Mouse (Mus musculus): ENCODE measurements at regions not wholly inside any gene's neighbourhood (a gene's known extent, or its start where the extent isn't known, plus 50 kb on each side); places are given as distances from the start of the nearest gene placed in this dataset.
A peak's percentile ranks its signal among the peaks of the same experiment; 100 is the strongest.

- ATAC-seq (replicated peaks; ENCODE audit: insufficient number of reproducible peaks, low FRiP score, low TSS enrichment, poor library complexity, severe bottlenecking), result no peak
These were observed 54.0 kb upstream of the Nedd9 start for GRCm38 (mm10) chr13:41541139-41541538.

- ATAC-seq (replicated peaks; ENCODE audit: insufficient number of reproducible peaks, low FRiP score, low TSS enrichment, poor library complexity, severe bottlenecking), result no peak
These were observed 58.9 kb upstream of the Nedd9 start for GRCm38 (mm10) chr13:41546063-41546462.

DNA sequence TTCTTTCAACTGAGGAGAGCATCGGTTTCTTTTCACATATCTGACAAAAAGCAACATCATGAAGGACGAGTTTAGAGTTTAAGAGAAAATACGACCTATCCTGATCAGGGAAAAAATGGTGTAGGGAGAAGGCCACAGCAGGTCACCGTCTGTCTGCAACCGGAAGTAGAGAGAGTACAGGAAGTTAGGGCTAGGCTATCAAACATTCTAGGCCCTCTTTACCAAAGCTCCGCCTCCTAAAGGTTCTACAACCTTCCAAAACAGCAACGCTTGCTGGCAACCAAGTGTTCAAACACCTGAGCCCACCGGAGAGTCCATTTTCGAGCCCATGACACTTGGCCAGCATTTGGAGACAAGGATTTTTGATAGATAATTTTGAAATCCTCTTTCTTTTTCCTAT lies 59.2 kb upstream of the Tmem170b start:
- no peak for ATAC-seq (replicated peaks; ENCODE audit: insufficient number of reproducible peaks, low FRiP score, low TSS enrichment, poor library complexity, severe bottlenecking)

- no peak for ATAC-seq (replicated peaks; ENCODE audit: insufficient number of reproducible peaks, low FRiP score, low TSS enrichment, poor library complexity, severe bottlenecking)
These were observed 56.4 kb upstream of the Tmem170b start for GRCm38 (mm10) chr13:41549283-41549682.

DNA sequence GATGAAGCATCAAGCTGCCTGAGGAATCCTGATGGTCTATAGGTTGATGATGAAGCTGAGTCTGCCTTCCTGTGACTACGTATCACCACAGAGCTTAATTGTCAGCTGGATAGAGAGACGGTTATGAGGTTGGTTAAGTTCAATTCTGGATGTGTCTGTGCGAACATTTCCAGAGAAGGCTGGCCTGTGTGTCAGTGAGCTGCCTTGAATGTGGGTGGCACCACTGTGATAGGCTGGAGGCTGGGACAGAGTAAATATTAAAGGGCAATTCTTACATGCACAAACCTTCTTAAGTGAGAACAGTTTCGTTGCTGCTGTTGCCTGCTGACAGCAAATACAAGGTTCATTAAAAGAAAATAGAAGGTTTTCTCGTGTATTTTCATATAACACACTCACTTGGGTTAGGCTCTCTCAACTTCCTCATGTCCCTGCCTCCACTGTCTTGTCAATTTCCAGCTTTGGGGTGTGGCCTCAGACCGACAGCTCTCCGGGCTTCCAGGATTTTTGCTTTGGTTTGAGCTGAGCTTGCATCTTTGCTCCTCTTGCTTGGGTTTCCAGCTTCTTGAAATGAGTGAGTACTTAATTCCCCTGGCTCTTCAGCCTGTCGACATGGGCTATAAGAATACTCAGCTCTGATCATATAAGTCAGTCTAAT lies 55.3 kb upstream of the Tmem170b start:
- no peak for ATAC-seq (replicated peaks; ENCODE audit: insufficient number of reproducible peaks, low FRiP score, low TSS enrichment, poor library complexity, severe bottlenecking)

- ATAC-seq (replicated peaks; ENCODE audit: insufficient number of reproducible peaks, low FRiP score, low TSS enrichment, poor library complexity, severe bottlenecking), result peak; percentile 74
These were observed 53.9 kb upstream of the Tmem170b start for GRCm38 (mm10) chr13:41551711-41552349.

DNA sequence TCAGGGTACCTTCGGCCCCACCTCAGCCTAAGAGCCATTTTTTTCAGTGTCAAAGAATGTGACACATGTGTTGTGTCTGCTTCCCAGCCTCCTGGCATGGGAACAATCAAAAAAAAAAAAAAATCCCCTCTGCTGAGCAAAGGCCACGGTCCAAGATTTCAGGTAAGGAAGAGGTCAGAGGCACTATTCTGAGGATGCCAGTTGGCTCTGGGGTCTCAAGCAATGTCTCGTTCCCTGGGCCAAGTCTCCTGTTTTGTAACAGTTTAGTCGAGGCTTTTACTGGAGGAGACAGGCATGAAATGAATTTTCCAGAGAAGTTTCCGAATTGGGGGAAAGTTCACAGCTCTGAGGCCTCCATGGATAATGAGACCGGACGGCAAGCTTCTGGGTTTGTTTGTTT lies 51.3 kb upstream of the Tmem170b start:
- no peak for ATAC-seq (replicated peaks; ENCODE audit: insufficient number of reproducible peaks, low FRiP score, low TSS enrichment, poor library complexity, severe bottlenecking)
